Mouse (Mus musculus) liver, adult 2 months (tissue): Measurements from ENCODE around the gene Bcar1. TPM values are rescaled to one million over a fixed set of nuclear protein-coding genes. Genes with fewer than 3 reads are reported as not detected.

Experiments
- DNase-seq: peaks from one replicate; pipeline ENCODE4 v3.0.0-alpha.2; 2011; ENCODE audit warnings: low read depth, low spot score; ENCODE audit errors: extremely low read depth
- H3K27ac ChIP-seq: fragments of 200-500 bp; replicated peaks from 2 replicates; pipeline ENCODE4 v1.5.1; 2012; ENCODE audit warnings: low read depth, mild to moderate bottlenecking, control low read depth, inconsistent platforms, low read length; ENCODE audit not compliant: insufficient read depth
- H3K27me3 ChIP-seq: fragments of 200-500 bp; 2 replicates; pipeline ENCODE4 v1.6.1; 2012; ENCODE audit warnings: mild to moderate bottlenecking, moderate library complexity, low read length, inconsistent platforms; ENCODE audit not compliant: control insufficient read depth, insufficient read depth
- H3K36me3 ChIP-seq: fragments of 200-500 bp; 2 replicates; pipeline ENCODE4 v1.6.1; 2012; ENCODE audit warnings: low read length, inconsistent platforms; ENCODE audit not compliant: control insufficient read depth, insufficient read depth
- H3K4me1 ChIP-seq: fragments of 200-500 bp; 2 replicates; pipeline ENCODE4 v1.6.1; 2011; ENCODE audit warnings: low read length; ENCODE audit not compliant: control insufficient read depth, insufficient read depth
- H3K4me3 ChIP-seq: fragments of 200-500 bp; 2 replicates; pipeline ENCODE4 v1.5.1; 2011; ENCODE audit warnings: low read depth, mild to moderate bottlenecking, control low read depth, low read length, moderate library complexity; ENCODE audit not compliant: insufficient read depth
- H3K79me2 ChIP-seq: fragments of 200-500 bp; 2 replicates; pipeline ENCODE4 v1.6.1; 2012; ENCODE audit warnings: inconsistent platforms, mild to moderate bottlenecking, low read length, moderate library complexity; ENCODE audit not compliant: control insufficient read depth, insufficient read depth
- H3K9ac ChIP-seq: fragments of 200-500 bp; 2 replicates; pipeline ENCODE4 v1.6.1; 2012; ENCODE audit warnings: low read depth, mild to moderate bottlenecking, control low read depth, inconsistent platforms, low read length
- CTCF ChIP-seq: fragments of 200-500 bp; IDR thresholded peaks from 2 replicates; pipeline ENCODE4 v1.5.1; 2011; ENCODE audit warnings: low read depth, low read length, control low read depth
- POLR2A ChIP-seq: fragments of 200-500 bp; IDR thresholded peaks from 2 replicates; pipeline ENCODE4 v1.6.1; 2011; ENCODE audit warnings: low read length, control low read depth; ENCODE audit not compliant: insufficient read depth; ENCODE audit errors: extremely low read depth
- WGBS: fragments of 180-500 bp; shearing (Covaris S2); methylation state at CpG from one replicate; pipeline ENCODE4 v1.1.7; 2018; 5-methylcytosine and 5-hydroxymethylcytosine counted together
- polyA plus RNA-seq: library from polyadenylated mRNA; depleted of rRNA; stranded (reverse); fragments of >200 nt; gene quantifications from 2 replicates; pipeline ENCODE4 v1.2.3, GENCODE M21; 2012; rRNA removed
- total RNA-seq: library from RNA; depleted of rRNA; stranded (reverse); fragments of >200 nt; gene quantifications from 2 replicates; pipeline ENCODE4 v1.2.3, GENCODE M21; 2014; rRNA removed

Gene Bcar1
- total and polyA plus RNA-seq, 2 experiments: 11.3 to 53.2 TPM

DNA sequence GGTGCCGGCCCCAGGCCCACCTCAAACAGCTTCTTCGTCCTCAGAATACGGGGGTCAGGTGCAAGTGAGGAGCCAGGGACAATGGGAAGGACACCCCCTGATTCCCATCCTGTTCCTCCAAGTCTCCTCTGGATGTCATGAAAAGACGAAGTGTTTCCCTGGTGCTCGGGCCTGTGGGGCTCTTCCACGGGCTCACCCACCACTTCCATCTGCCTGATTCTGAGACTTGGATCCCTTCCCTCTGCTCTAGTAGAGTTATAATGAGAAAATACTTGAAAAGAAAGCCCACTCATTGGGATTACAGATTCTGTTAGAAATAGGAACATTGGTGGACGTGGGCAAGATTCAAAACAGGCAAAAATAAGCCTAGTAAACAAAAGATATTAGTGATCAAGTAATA lies 64.8 kb downstream of the Bcar1 start:
- no peak for TF ChIP-seq POLR2A
- TF ChIP-seq CTCF: no peak

DNA sequence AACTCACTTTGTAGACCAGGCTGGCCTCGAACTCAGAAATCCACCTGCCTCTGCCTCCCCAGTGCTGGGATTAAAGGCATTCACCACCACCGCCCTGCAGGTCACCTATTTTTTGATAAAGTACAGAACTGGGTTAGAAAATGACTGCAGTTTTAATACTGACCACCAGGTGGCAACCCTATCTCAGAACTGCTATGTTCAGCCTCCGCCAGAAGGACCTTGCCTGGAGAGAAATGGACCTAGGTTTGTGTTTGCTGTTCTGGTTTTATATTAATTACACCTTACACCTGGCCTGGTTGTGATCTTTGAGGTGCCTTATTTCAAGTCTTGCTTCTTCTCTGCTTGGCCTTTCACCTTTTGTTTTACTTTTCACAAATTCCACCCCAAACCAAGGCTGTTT lies 65.5 kb downstream of the Bcar1 start:
- no peaks in the 10 kb centered on the region for H3K79me2 ChIP-seq
- peaks cover 4% of the 10 kb centered on the region; the same call in 1 of the 2 replicates for H3K4me1 ChIP-seq
- 10% methylated on average over 3 of the region's 3 CpGs for WGBS
- H3K36me3 ChIP-seq: no peaks in the 10 kb centered on the region
- peak; percentile 62 for TF ChIP-seq CTCF
- no peak for TF ChIP-seq POLR2A
- no peak overlapping the region for H3K4me3 ChIP-seq
- H3K27ac ChIP-seq: no peak overlapping the region
- no peak overlapping the region for H3K9ac ChIP-seq
- no peaks in the 10 kb centered on the region for H3K27me3 ChIP-seq
- DNase-seq: peak; percentile 79

More for the DNA sequence above, 64.8 kb downstream of the Bcar1 start:
- Histone ChIP-seq H3K9ac (no peak overlapping the region), H3K27me3 (no peaks in the 10 kb centered on the region), H3K4me1 (peaks cover 4% of the 10 kb centered on the region; the same call in 1 of the 2 replicates), H3K4me3 (no peak overlapping the region), H3K27ac (no peak overlapping the region), H3K36me3 (no peaks in the 10 kb centered on the region), H3K79me2 (no peaks in the 10 kb centered on the region)
- 95% methylated on average over 7 of the region's 7 CpGs for WGBS
- DNase-seq: no peak

DNA sequence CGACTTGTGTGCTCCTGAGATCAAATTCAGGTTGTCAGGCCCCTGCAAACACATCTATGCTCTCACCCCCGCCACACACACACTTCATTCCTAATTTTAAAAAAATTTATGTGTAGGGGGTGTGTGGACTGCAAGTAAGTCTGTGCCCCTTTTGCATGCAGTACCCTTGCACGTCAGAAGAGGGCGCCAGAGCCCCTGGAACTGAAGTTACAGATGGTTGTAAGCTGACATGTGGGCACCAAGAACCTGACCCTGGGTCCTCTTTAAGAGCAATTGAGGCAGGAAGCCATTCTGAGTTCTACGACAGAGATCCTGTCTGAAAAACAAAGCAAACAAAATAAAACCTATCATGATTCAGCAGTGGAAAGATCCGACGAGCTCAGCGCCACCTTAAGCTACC lies 67.4 kb downstream of the Bcar1 start:
- DNase-seq: no peak
- Histone ChIP-seq H3K4me1 (peaks cover 4% of the 10 kb centered on the region; the same call in 1 of the 2 replicates), H3K27me3 (no peaks in the 10 kb centered on the region), H3K79me2 (no peaks in the 10 kb centered on the region), H3K4me3 (no peak overlapping the region), H3K9ac (no peak overlapping the region), H3K27ac (no peak overlapping the region), H3K36me3 (no peaks in the 10 kb centered on the region)
- peak; percentile 70 for TF ChIP-seq CTCF
- no peak for TF ChIP-seq POLR2A
- 87% methylated on average over 8 of the region's 8 CpGs for WGBS

DNA sequence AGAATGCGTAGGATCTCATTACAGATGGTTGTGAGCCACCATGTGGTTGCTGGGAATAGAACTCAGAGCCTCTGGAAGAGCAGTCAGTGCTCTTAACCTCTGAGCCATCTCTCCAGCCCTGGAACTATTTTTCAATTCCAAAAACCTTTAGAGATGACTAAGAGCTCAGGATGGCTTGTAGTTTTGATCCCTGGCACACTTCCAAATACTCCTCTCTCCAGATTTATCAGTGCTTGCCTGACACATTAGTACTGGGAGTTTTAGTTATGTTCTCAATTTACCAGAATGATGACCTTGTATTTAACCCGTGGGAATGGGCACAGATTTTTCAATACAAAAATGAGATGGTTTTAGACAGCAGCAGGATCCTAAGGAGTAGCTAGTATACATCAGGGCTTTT lies 76.9 kb downstream of the Bcar1 start:
- no peak overlapping the region for H3K27ac ChIP-seq
- H3K79me2 ChIP-seq: no peaks in the 10 kb centered on the region; the same call in 1 of the 2 replicates
- no peaks in the 10 kb centered on the region for H3K27me3 ChIP-seq
- no peak for TF ChIP-seq POLR2A
- no peak for TF ChIP-seq CTCF
- no peaks in the 10 kb centered on the region for H3K4me1 ChIP-seq
- H3K9ac ChIP-seq: no peak overlapping the region
- no peak for DNase-seq
- H3K4me3 ChIP-seq: no peak overlapping the region
- H3K36me3 ChIP-seq: peaks cover 13% of the 10 kb centered on the region; the same call in 1 of the 2 replicates
- 81% methylated on average over 2 of the region's 2 CpGs for WGBS

DNA sequence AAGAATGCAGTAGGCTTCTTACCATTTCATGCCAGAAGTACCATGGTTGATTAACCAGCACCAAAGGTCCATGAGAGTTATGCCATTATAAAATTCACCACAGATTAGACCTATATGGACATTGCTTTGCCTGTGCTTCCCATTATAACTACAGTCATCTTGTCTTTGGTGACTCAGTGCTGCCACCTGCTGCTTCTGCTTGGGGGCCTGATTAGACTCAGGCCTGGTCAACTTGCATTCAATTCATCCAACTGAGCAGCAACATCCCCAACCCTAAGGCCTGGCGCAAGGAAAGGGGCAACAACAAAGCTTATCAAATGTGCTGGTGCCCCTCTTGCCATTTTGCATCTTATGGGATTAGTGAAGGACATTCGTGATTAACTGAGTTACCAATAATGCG lies 81.1 kb downstream of the Bcar1 start:
- WGBS: 86% methylated on average over 3 of the region's 3 CpGs
- Histone ChIP-seq H3K4me3 (no peak overlapping the region), H3K9ac (no peak overlapping the region), H3K27ac (no peak overlapping the region), H3K27me3 (no peaks in the 10 kb centered on the region), H3K4me1 (peaks cover 6% of the 10 kb centered on the region), H3K36me3 (no peaks in the 10 kb centered on the region), H3K79me2 (no peaks in the 10 kb centered on the region; the same call in 1 of the 2 replicates)
- TF ChIP-seq POLR2A (no peak), CTCF (peak; percentile 85)
- DNase-seq: peak; percentile 56

Other genes starting within 250 kb of the Bcar1 start
- 4.8 and 5.4 TPM in 2 replicates for gene Wdr59, start 221.7 kb downstream of the Bcar1 start, total RNA-seq
- gene Wdr59, start 221.7 kb downstream of the Bcar1 start, polyA plus RNA-seq: 4.9 and 5.3 TPM in 2 replicates
- gene Znrf1, start 207.7 kb downstream of the Bcar1 start, total RNA-seq: 13.8 and 19.9 TPM in 2 replicates
- 35.9 and 44.3 TPM in 2 replicates for gene Znrf1, start 207.7 kb downstream of the Bcar1 start, polyA plus RNA-seq
- gene Ldhd, start 113.4 kb downstream of the Bcar1 start, total RNA-seq: 84.5 and 91.7 TPM in 2 replicates
- 160 and 175 TPM in 2 replicates for gene Ldhd, start 113.4 kb downstream of the Bcar1 start, polyA plus RNA-seq
- gene Zfp1, start 100.4 kb downstream of the Bcar1 start, total RNA-seq: 4.7 and 5.0 TPM in 2 replicates
- gene Zfp1, start 100.4 kb downstream of the Bcar1 start, polyA plus RNA-seq: 2.9 and 4.3 TPM in 2 replicates
- 50.9 and 134 TPM in 2 replicates for gene Ctrb1, start 52.8 kb downstream of the Bcar1 start, total RNA-seq
- 1.9 and 5.3 TPM in 2 replicates for gene Ctrb1, start 52.8 kb downstream of the Bcar1 start, polyA plus RNA-seq
- gene Cfdp1, start 110.5 kb upstream of the Bcar1 start, total RNA-seq: 27.6 and 40.7 TPM in 2 replicates
- 3.8 and 4.6 TPM in 2 replicates for gene Cfdp1, start 110.5 kb upstream of the Bcar1 start, polyA plus RNA-seq
- 5.0 and 7.9 TPM in 2 replicates for gene Tmem170, start 132.9 kb upstream of the Bcar1 start, total RNA-seq
- gene Tmem170, start 132.9 kb upstream of the Bcar1 start, polyA plus RNA-seq: 3.3 and 3.8 TPM in 2 replicates
- not detected in 2 replicates for gene Chst5, start 166.6 kb upstream of the Bcar1 start, total RNA-seq
- not detected in 2 replicates for gene Chst5, start 166.6 kb upstream of the Bcar1 start, polyA plus RNA-seq
- gene Tmem231, start 190.1 kb upstream of the Bcar1 start, total RNA-seq: 0.09 and 0.20 TPM in 2 replicates
- gene Tmem231, start 190.1 kb upstream of the Bcar1 start, polyA plus RNA-seq: 0.17 and 0.24 TPM in 2 replicates
- gene Gabarapl2, start 196.9 kb upstream of the Bcar1 start, total RNA-seq: 39.5 and 42.6 TPM in 2 replicates
- 24.1 and 26.8 TPM in 2 replicates for gene Gabarapl2, start 196.9 kb upstream of the Bcar1 start, polyA plus RNA-seq
- 2.8 TPM in 2 replicates for gene Adat1, start 248.5 kb upstream of the Bcar1 start, total RNA-seq
- 2.1 and 2.7 TPM in 2 replicates for gene Adat1, start 248.5 kb upstream of the Bcar1 start, polyA plus RNA-seq